Mouse (Mus musculus): ENCODE results near the gene Fblim1. TPM values are rescaled to one million over a fixed set of nuclear protein-coding genes. Genes with fewer than 3 reads are reported as not detected.

The Fblim1 gene
- polyA plus RNA-seq, 1 experiment from 2014 or later: 49.1 TPM

DNA sequence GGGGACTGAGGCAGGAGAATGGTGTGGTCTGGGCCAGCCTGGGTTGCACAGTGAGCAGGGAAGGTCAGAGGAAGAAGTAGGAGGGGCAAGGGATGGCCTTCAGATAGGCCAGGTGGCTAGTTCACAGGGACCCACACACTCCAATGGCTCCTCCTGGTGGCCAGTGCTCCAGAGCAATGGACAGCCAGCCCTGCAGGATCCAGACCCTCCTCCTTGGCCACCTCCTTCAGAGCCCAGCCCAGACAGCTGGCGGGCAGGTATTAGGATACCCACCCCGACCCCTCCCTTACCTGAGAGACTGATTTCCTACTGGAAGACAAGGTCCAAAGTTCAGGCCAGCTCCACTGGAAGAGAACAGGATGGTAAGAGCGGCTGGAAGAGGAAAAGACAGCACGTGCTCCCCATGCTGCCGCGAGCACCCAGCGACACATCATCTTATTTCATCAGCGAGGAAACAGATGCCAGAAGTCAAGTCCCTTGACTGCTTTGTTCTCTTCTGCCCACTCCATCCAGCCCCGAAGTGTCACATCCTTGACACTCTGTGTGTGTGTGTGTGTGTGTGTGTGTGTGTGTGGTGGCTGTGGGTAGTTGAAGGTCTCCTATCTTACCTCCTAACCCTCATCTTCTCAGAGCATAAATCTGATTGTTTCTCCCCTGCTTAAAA, 10.2 kb downstream of the Fblim1 start:
- Histone ChIP-seq H3K4me1 (peaks cover 21% of the 10 kb centered on the region), H3K4me2 (replicated peaks) (no peak overlapping the region), H3K27me3 (peaks cover 23% of the 10 kb centered on the region), H3K4me3 (no peak overlapping the region), H3K9ac (no peak overlapping the region), H3K36me3 (peaks cover 7% of the 10 kb centered on the region; the same call in 1 of the 2 replicates), H3K9me3 (replicated peaks) (no peaks in the 10 kb centered on the region), H3K27ac (no peak overlapping the region)
- ATAC-seq (ENCODE audit: low FRiP score): no peak
- WGBS: 88% methylated on average over 9 of the region's 9 CpGs

DNA sequence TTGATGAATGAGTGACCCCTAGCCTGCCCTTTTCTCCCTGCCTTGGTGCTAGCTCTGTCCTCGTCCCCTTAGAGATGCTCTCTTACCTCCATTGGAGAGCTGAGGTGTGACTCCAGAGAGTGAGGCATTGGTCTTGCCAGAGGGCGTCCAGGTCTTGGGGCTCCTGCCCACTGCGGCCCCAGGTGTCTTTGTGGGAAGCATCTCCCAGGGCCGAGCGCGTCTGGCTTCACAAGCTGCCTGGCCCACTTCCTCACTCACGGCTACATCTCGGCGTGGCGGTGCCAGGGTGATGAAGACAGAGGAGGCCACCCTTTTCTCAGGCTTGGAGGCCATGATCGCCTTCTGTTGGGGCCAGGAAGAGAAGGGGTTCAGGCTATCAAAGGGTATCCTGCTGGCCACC, 10.8 kb downstream of the Fblim1 start:
- H3K9me3 ChIP-seq (replicated peaks): no peaks in the 10 kb centered on the region
- WGBS: 91% methylated on average over 11 of the region's 11 CpGs
- no peak overlapping the region for H3K9ac ChIP-seq
- peaks cover 18% of the 10 kb centered on the region for H3K4me1 ChIP-seq
- ATAC-seq (ENCODE audit: low FRiP score): no peak
- no peak overlapping the region for H3K4me3 ChIP-seq
- H3K36me3 ChIP-seq: peaks cover 8% of the 10 kb centered on the region; the same call in 1 of the 2 replicates
- H3K27ac ChIP-seq: no peak overlapping the region
- peaks cover 17% of the 10 kb centered on the region for H3K27me3 ChIP-seq
- H3K4me2 ChIP-seq (replicated peaks): no peak overlapping the region

DNA sequence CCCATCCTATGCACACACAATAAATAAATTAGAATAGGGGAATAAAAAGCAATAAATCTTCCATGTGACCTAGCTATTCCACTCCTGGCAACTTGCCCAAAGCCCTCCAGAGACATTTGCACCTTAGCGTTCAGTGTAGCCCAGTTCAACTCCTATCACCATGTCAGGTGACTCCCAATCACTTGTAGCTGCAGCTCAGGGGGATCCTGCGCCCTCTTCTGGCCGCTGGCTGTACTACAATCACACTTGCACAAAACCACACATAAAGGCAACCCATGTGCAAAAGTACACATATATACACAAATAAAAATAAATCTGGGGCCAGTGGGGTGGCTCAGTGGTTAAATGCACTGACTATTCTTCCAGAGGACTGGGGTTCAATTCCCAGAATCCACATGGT, 14.3 kb downstream of the Fblim1 start:
- no peak for ATAC-seq (ENCODE audit: low FRiP score)
- no peaks in the 10 kb centered on the region for H3K9me3 ChIP-seq (replicated peaks)
- no peak overlapping the region for H3K4me3 ChIP-seq
- peaks cover 13% of the 10 kb centered on the region for H3K36me3 ChIP-seq
- no peak overlapping the region for H3K4me2 ChIP-seq (replicated peaks)
- WGBS: 29% methylated on average over 3 of the region's 3 CpGs
- H3K9ac ChIP-seq: no peak overlapping the region
- H3K4me1 ChIP-seq: no peaks in the 10 kb centered on the region
- no peaks in the 10 kb centered on the region for H3K27me3 ChIP-seq
- no peak overlapping the region for H3K27ac ChIP-seq

DNA sequence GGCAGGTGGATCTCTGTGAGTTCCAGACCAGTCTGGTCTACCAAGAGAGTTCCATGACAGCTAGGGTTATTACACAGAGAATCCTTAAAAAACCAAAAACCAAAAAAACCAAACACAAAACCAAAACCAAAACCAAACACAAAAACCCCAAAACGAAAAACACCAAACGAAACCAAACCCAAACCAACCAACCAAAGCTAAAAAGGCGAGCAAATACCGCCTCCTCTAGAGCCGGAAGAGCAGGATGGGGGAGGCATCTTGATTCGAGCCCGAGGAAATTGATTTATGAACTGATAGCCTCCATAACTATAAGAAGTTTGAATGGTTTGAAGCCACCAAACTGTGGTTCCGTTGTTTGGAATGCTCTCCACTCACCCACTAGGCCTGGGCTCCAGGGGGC, 22.0 kb downstream of the Fblim1 start:
- Histone ChIP-seq H3K27me3 (no peaks in the 10 kb centered on the region), H3K4me1 (no peaks in the 10 kb centered on the region), H3K36me3 (peaks cover 24% of the 10 kb centered on the region; the same call in 1 of the 2 replicates), H3K9me3 (replicated peaks) (no peaks in the 10 kb centered on the region), H3K4me2 (replicated peaks) (no peak overlapping the region), H3K4me3 (no peak overlapping the region), H3K27ac (no peak overlapping the region), H3K9ac (no peak overlapping the region)
- WGBS: 91% methylated on average over 8 of the region's 8 CpGs
- ATAC-seq (ENCODE audit: low FRiP score): no peak

DNA sequence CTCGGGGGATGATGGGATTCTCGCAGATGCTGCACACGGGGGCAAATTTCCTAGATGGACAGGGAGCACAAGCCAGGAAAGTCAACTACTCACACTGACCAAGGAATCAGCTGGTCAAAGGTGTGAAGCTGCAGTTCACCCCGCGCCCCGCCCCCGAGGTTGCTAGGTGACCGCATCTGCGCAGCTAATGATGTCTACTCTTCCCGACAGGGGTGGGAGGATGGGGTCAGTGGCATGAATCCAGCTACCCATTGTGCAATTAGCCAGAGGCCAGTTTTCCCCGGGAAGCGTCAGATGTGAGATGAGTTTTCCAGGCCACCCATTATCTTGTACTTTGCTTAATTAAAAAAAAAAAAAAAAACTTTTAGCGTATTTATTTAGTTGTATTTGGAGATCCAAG, 24.8 kb downstream of the Fblim1 start:
- Histone ChIP-seq H3K4me3 (no peak overlapping the region), H3K27ac (0 out of 2 replicates have a peak overlapping the region, but pooled peaks have one; percentile 44), H3K4me2 (replicated peaks) (no peak overlapping the region), H3K9me3 (replicated peaks) (no peaks in the 10 kb centered on the region), H3K36me3 (peaks cover 28% of the 10 kb centered on the region; the same call in 1 of the 2 replicates), H3K27me3 (no peaks in the 10 kb centered on the region), H3K9ac (no peak overlapping the region), H3K4me1 (no peaks in the 10 kb centered on the region)
- 83% methylated on average over 13 of the region's 13 CpGs for WGBS
- no peak for ATAC-seq (ENCODE audit: low FRiP score)

DNA sequence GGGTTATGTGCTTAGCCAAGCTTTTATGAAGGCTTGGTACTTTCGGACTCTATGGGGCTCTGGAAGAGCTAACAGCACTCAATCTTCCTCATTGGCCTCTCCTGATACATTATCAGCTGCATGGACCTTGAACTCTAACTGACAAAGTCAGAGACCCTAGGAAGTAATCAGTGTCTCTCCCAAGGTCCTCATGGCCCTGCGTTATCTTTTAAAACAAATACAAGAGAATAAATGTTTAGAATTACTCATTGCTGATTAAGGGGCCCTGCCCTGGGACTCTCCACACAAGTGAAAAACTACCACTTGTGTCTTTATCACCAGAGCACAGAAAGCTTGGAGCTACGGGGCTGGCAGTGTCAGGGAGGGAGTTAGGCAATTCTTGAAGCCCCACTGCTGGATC, 27.1 kb downstream of the Fblim1 start:
- 87% methylated on average over 3 of the region's 3 CpGs for WGBS
- Histone ChIP-seq H3K9ac (no peak overlapping the region), H3K27ac (no peak overlapping the region), H3K4me3 (no peak overlapping the region), H3K27me3 (no peaks in the 10 kb centered on the region), H3K9me3 (replicated peaks) (no peaks in the 10 kb centered on the region), H3K36me3 (peaks cover 20% of the 10 kb centered on the region; the same call in 1 of the 2 replicates), H3K4me2 (replicated peaks) (no peak overlapping the region), H3K4me1 (no peaks in the 10 kb centered on the region)
- no peak for ATAC-seq (ENCODE audit: low FRiP score)

DNA sequence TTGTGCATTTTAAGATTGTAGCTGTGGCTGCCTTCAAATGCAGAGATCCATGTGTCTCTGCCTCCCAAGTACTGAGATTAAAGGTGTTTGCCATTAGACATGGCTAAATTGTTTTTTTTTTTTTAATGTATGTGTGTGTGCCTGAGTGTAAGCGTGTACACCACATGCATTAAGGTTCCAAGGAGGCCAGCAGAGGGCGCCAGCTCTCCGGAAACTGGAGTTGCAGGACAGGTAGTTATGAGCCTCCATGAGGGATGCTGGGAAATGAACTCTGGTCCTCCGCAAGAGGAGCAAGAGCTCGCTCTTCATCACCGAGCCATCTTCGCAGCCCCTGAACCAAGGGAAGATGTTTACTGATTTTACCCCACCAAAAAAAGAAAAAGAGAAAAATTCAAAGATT, 29.0 kb downstream of the Fblim1 start:
- peaks cover 17% of the 10 kb centered on the region; the same call in 1 of the 2 replicates for H3K36me3 ChIP-seq
- no peak overlapping the region for H3K4me3 ChIP-seq
- H3K4me1 ChIP-seq: no peaks in the 10 kb centered on the region
- no peak overlapping the region for H3K9ac ChIP-seq
- H3K27ac ChIP-seq: no peak overlapping the region
- ATAC-seq (ENCODE audit: low FRiP score): no peak
- H3K4me2 ChIP-seq (replicated peaks): no peak overlapping the region
- 90% methylated on average over 7 of the region's 7 CpGs for WGBS
- H3K27me3 ChIP-seq: no peaks in the 10 kb centered on the region
- H3K9me3 ChIP-seq (replicated peaks): no peaks in the 10 kb centered on the region

DNA sequence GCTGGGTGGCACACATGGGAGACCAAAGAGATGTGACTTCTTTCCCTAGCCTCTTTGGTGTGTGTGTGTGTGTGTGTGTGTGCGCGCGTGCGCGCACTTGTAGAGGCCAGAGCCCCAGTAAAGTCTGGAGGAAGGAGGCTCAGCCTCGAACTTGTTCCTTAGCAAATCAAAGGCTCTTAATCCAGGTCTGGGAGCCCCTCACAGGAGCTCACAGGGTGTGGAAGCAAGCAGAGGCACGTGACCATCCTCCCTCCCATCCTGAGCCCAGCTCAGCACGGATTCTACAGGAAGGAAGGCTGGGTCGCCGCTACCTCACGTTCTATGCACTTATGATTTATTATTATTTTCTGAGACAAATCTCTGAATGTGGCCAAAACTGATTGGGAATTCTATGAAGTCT, 29.5 kb downstream of the Fblim1 start:
- ATAC-seq (ENCODE audit: low FRiP score): no peak
- 83% methylated on average over 11 of the region's 11 CpGs for whole genome bisulfite sequencing

DNA sequence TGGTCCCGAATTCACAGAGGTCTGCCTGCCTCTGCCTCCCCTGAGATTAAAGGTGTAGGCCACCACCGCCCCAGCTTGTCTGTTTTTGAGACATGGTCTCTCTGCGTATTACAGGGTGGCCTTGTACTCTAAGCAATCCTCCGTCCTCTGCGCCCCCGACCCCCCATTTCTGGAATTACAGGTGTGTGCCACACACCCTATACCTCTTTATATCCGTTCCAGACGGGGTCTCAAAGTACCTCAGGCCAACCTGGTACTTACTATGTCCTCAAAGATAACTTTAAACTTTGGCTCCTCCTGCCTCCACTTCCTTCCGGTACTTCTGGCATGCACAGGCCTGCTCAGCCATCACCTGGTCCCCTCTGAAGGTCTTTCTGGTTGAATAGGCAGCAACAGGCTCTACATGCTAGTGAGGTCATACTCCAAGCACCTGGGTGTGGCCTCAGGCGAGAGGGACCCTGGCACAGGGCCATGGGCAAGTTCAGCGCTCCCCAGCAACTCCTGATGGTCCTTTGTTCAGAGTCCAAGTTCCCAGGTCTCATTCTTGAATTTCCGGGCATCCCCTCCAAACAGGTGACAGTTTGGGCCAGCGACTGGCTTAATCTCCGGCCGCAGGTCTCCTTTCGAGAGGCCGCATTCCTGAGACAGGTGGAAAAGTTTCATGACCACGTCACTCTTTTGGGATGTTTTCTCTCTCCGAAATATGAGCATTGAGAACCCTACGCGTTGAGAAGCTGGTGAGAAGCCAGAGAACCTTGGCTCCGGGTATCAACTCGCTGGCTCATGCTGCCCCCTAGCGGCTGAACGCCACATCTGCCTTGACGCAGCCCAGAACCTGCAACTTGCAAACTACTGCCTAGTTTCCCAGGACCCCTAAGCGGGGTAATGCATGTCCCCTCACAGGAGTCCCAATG, 30.9 kb downstream of the Fblim1 start:
- no peaks in the 10 kb centered on the region for H3K27me3 ChIP-seq
- peaks cover 12% of the 10 kb centered on the region; the same call in 1 of the 2 replicates for H3K36me3 ChIP-seq
- no peak overlapping the region for H3K27ac ChIP-seq
- no peak overlapping the region for H3K4me2 ChIP-seq (replicated peaks)
- 43% methylated on average over 27 of the region's 27 CpGs for WGBS
- H3K9me3 ChIP-seq (replicated peaks): no peaks in the 10 kb centered on the region
- H3K4me3 ChIP-seq: no peak overlapping the region
- H3K4me1 ChIP-seq: no peaks in the 10 kb centered on the region
- no peak for ATAC-seq (ENCODE audit: low FRiP score)
- no peak overlapping the region for H3K9ac ChIP-seq

More for the DNA sequence above, 29.5 kb downstream of the Fblim1 start:
- no peaks in the 10 kb centered on the region for H3K4me1 ChIP-seq
- no peak overlapping the region for H3K4me3 ChIP-seq
- no peak overlapping the region for H3K9ac ChIP-seq
- peaks cover 17% of the 10 kb centered on the region; the same call in 1 of the 2 replicates for H3K36me3 ChIP-seq
- H3K27me3 ChIP-seq: no peaks in the 10 kb centered on the region
- H3K9me3 ChIP-seq (replicated peaks): no peaks in the 10 kb centered on the region
- no peak overlapping the region for H3K4me2 ChIP-seq (replicated peaks)
- no peak overlapping the region for H3K27ac ChIP-seq

DNA sequence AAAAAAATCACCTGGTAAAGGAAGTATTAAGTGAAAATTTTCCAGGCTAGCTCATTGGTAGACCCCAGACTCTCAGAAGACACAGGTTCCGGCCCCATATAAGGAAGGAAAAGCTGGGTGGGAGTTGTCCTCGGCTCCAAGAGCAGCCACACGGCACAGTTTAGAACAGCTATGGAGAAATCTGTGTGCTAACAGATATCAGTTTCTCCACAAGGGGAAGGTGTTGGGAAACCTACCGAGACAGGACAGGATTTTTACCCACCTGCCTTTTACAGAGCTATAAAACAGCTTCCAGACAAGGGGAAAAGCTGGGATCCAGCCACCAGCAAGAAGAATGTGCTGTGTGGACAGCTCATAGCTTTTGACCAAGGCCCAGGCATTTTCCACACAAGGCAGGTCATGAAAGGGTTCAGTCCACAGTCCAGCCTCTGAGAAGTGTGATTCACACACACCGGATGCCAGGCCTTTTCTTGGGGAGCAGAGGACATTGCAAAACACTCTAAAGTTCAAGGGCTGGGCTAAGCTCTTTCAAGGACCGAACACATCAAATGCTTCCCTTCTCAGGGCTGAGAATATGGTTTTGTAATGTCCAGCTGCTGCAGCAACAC, 32.4 kb downstream of the Fblim1 start:
- no peaks in the 10 kb centered on the region for H3K9me3 ChIP-seq (replicated peaks)
- no peak overlapping the region for H3K4me3 ChIP-seq
- H3K27ac ChIP-seq: no peak overlapping the region
- H3K4me1 ChIP-seq: no peaks in the 10 kb centered on the region
- peaks cover 9% of the 10 kb centered on the region; the same call in 1 of the 2 replicates for H3K36me3 ChIP-seq
- no peak overlapping the region for H3K4me2 ChIP-seq (replicated peaks)
- no peaks in the 10 kb centered on the region for H3K27me3 ChIP-seq
- H3K9ac ChIP-seq: no peak overlapping the region
- WGBS: 75% methylated on average over 6 of the region's 6 CpGs
- ATAC-seq (ENCODE audit: low FRiP score): no peak

DNA sequence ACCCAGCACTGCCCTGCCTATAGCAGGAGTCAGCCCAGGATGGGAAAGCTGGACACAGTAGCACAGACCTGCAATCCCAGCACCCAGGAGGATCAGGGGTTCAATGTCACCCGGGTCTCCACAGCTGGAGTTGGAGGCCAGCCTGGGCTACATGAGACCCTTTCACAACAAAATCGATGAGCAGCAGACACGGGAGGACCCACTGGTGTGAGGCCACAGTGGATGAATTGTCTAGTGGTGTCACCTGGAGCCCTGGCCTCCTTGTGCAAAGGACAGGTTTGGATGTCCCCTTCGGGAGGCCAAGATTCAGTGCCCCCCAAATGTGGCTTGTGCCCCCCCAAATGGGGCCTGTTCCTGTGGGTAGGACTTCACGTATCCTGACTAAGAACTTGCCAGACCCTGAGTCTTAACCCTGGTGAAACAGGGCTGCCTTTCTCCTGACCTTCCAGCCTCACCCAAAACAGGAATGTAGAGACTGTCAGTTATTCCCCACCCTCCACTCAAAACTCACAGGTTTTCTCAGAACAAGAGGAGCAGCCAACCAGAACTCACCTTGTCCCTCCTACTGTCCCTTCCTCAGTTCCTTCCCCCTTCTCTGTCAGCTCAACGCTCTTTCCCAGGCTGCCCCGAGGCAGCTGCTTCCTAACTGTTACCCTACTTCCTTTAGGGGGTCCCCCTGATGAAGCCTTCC, 33.1 kb downstream of the Fblim1 start:
- H3K27ac ChIP-seq: no peak overlapping the region
- H3K4me2 ChIP-seq (replicated peaks): no peak overlapping the region
- no peaks in the 10 kb centered on the region for H3K4me1 ChIP-seq
- H3K27me3 ChIP-seq: no peaks in the 10 kb centered on the region
- no peak overlapping the region for H3K4me3 ChIP-seq
- no peak overlapping the region for H3K9ac ChIP-seq
- 82% methylated on average over 7 of the region's 7 CpGs for WGBS
- ATAC-seq (ENCODE audit: low FRiP score): no peak
- no peaks in the 10 kb centered on the region for H3K9me3 ChIP-seq (replicated peaks)
- H3K36me3 ChIP-seq: peaks cover 9% of the 10 kb centered on the region; the same call in 1 of the 2 replicates

DNA sequence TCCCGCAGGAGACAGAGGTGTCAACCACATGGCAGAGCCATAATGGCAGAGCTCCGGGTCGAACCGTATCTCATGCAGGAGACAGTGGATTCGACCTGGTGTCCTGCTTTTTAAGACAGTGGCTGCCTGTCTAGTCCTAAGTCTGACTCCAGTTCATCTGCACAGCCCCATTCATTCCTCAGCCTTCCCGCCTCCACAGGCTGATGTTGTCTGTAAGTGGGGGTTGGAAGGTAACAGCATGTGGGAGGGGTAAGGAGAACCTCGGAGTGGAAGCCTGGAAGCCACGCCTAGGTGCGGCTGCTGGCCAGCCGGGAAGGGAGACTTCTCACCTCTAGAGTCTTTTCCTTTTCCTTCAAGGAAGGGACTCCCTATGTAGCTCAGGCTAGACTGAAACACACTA, 34.0 kb downstream of the Fblim1 start:
- Histone ChIP-seq H3K4me2 (replicated peaks) (no peak overlapping the region), H3K9ac (no peak overlapping the region), H3K27me3 (no peaks in the 10 kb centered on the region), H3K4me1 (no peaks in the 10 kb centered on the region), H3K36me3 (0 out of 2 replicates have a peak, but pooled peaks cover 3% of the 10 kb centered on the region), H3K4me3 (no peak overlapping the region), H3K27ac (no peak overlapping the region), H3K9me3 (replicated peaks) (no peaks in the 10 kb centered on the region)
- 82% methylated on average over 10 of the region's 10 CpGs for WGBS
- no peak for ATAC-seq (ENCODE audit: low FRiP score)

Measured in hindbrain, embryonic 12.5 days (tissue).